ENCODE assay signal across 9 mouse cellular contexts in genomic region chr11:5836126-5836525, GRCm38 (mm10). TPM values are rescaled to one million over a fixed set of nuclear protein-coding genes. Genes with fewer than 3 reads are reported as not detected.
DNase-seq lines count a peak whose midpoint lies in the region; ATAC-seq and TF ChIP-seq lines count a peak whose summit lies in the region.
"Had no signal": no experiment of that assay in that cellular context is flagged by ENCODE, and none has a peak within 500 bp of the region (broad histone marks: within the 10 kb centered on the region; RNA-seq: fewer than 3 reads in every experiment).

No protein-coding gene starts in this region.

- no peaks in the 10 kb centered on the region for H3K4me1 ChIP-seq in kidney, adult 2 months (ENCODE audit: control insufficient read depth, insufficient read depth, low read length)
- no peaks in the 10 kb centered on the region; the same call in 1 of the 2 replicates for H3K4me1 ChIP-seq in kidney, embryonic 14.5 days (ENCODE audit: control insufficient read depth, insufficient read depth, low read length)
- peaks cover 3 to 7% of the 10 kb centered on the region in 2 experiments; a peak in 2 of 4 replicates for H3K4me1 ChIP-seq in MEL (ENCODE audit: control insufficient read depth in 1 of 2, insufficient read depth in 2 of 2, low read length in 2 of 2)
- H3K4me1 ChIP-seq in hindbrain, postnatal 0 days (ENCODE audit: insufficient read depth, low read length), result no peaks in the 10 kb centered on the region
- H3K4me1 ChIP-seq in heart, embryonic 11.5 days (ENCODE audit: control insufficient read depth, insufficient read depth, low read length), result 0 out of 2 replicates have a peak, but pooled peaks cover 3% of the 10 kb centered on the region

- H3K79me2 ChIP-seq in MEL (ENCODE audit: control insufficient read depth, insufficient read depth, low read length, poor library complexity), result peaks cover 2% of the 10 kb centered on the region; the same call in 1 of the 2 replicates

- H3K27ac ChIP-seq in kidney, adult 2 months (ENCODE audit: insufficient read depth, low read depth, low read length), result no peak overlapping the region
- H3K27ac ChIP-seq in kidney, embryonic 14.5 days (ENCODE audit: low read depth, low read length), result no peak overlapping the region
- no peak overlapping the region for H3K27ac ChIP-seq in MEL (ENCODE audit: control insufficient read depth, low read depth, low read length)
- H3K27ac ChIP-seq in hindbrain, postnatal 0 days, result no peak overlapping the region
- no peak overlapping the region for H3K27ac ChIP-seq in heart, embryonic 11.5 days (ENCODE audit: low read depth, low read length)
- H3K27ac ChIP-seq: embryonic facial prominence, embryonic 13.5 days had no signal

- 59% methylated on average over 1 of the region's 1 CpGs for WGBS in kidney, adult 2 months
- 50% methylated on average over 1 of the region's 1 CpGs for WGBS in kidney, embryonic 14.5 days
- 29% methylated on average over 1 of the region's 1 CpGs for WGBS in hindbrain, postnatal 0 days
- WGBS in heart, embryonic 11.5 days (ENCODE audit: insufficient replicate concordance), result 63% methylated on average over 1 of the region's 1 CpGs

- H3K4me2 ChIP-seq in kidney, embryonic 14.5 days (replicated peaks; ENCODE audit: low read depth, low read length), result no peak overlapping the region
- H3K4me2 ChIP-seq in hindbrain, postnatal 0 days (ENCODE audit: low read depth, low read length), result no peak overlapping the region
- no peak overlapping the region for H3K4me2 ChIP-seq in heart, embryonic 11.5 days

- no peak for ATAC-seq in kidney, embryonic 14.5 days (ENCODE audit: low FRiP score, low TSS enrichment)
- peak; percentile 47 for ATAC-seq in hindbrain, postnatal 0 days
- ATAC-seq in heart, embryonic 11.5 days (replicated peaks; ENCODE audit: insufficient number of reproducible peaks, low FRiP score, low TSS enrichment), result no peak

- H3K36me3 ChIP-seq in kidney, adult 2 months (ENCODE audit: control insufficient read depth, insufficient read depth, low read length), result no peaks in the 10 kb centered on the region
- peaks cover 23% of the 10 kb centered on the region; the same call in 1 of the 2 replicates for H3K36me3 ChIP-seq in kidney, embryonic 14.5 days (ENCODE audit: control insufficient read depth, insufficient read depth, low read length)
- peaks cover 5 to 7% of the 10 kb centered on the region in 2 experiments; a peak in 3 of 4 replicates for H3K36me3 ChIP-seq in MEL (ENCODE audit: control insufficient read depth in 1 of 2, insufficient read depth in 2 of 2, low read length in 2 of 2)
- peaks cover 12% of the 10 kb centered on the region for H3K36me3 ChIP-seq in hindbrain, postnatal 0 days (ENCODE audit: insufficient read depth, low read length)
- peaks cover 15% of the 10 kb centered on the region for H3K36me3 ChIP-seq in heart, embryonic 11.5 days (ENCODE audit: control insufficient read depth, insufficient read depth, low read length)

- peak; percentile 38 for DNase-seq in kidney, adult 2 months
- peak; percentile 25 to 27 for DNase-seq in B cell, adult 2 months
- no peak for DNase-seq in MEL (ENCODE audit: low read depth, low spot score)
- DNase-seq in hindbrain, postnatal 0 days (ENCODE audit: low spot score), result peak; percentile 67
- DNase-seq in urinary bladder, postnatal 25 days (ENCODE audit: low spot score), result no peak
- DNase-seq in ovary, postnatal 36 days (ENCODE audit: low spot score), result no peak

- H3K27me3 ChIP-seq in kidney, adult 2 months (replicated peaks; ENCODE audit: control insufficient read depth, insufficient read depth, low read length), result no peaks in the 10 kb centered on the region
- no peaks in the 10 kb centered on the region for H3K27me3 ChIP-seq in kidney, embryonic 14.5 days (ENCODE audit: control insufficient read depth, insufficient read depth, low read length)
- no peaks in the 10 kb centered on the region for H3K27me3 ChIP-seq in MEL (ENCODE audit: control insufficient read depth in 1 of 2, insufficient read depth in 2 of 2, low read length in 2 of 2)
- no peaks in the 10 kb centered on the region for H3K27me3 ChIP-seq in hindbrain, postnatal 0 days (ENCODE audit: insufficient read depth, low read length)
- H3K27me3 ChIP-seq in heart, embryonic 11.5 days (ENCODE audit: control insufficient read depth, insufficient read depth, low read length), result no peaks in the 10 kb centered on the region
- H3K27me3 ChIP-seq: embryonic facial prominence, embryonic 13.5 days had no signal

- TF ChIP-seq CTCF in kidney, adult 2 months (conservative IDR thresholded peaks at IDR 0.05; ENCODE audit: insufficient read depth, insufficient read length, low read depth, low read length), result peak; percentile 32; the same call in 1 of the 2 replicates
- peak in 2 of 3 experiments; percentile 15 to 30; a peak in 2 of 6 replicates for TF ChIP-seq CTCF in MEL (IDR thresholded peaks at IDR 0.05 in 2 of 3, conservative IDR thresholded peaks at IDR 0.05 in 1 of 3; ENCODE audit: control insufficient read depth in 1 of 3, insufficient read depth in 1 of 3, low read depth in 2 of 3, low read length in 3 of 3, poor library complexity in 1 of 3, severe bottlenecking in 1 of 3)
- peak; percentile 61 for TF ChIP-seq CTCF in hindbrain, postnatal 0 days (IDR thresholded peaks at IDR 0.05; ENCODE audit: low read depth)

- H3K9ac ChIP-seq in kidney, embryonic 14.5 days (ENCODE audit: low read depth, low read length), result no peak overlapping the region
- no peak overlapping the region for H3K9ac ChIP-seq in MEL (ENCODE audit: control insufficient read depth, low read depth, low read length, poor library complexity, severe bottlenecking)
- H3K9ac ChIP-seq in hindbrain, postnatal 0 days (replicated peaks; ENCODE audit: low read length), result 0 out of 2 replicates have a peak overlapping the region, but pooled peaks have one; percentile 21
- H3K9ac ChIP-seq in heart, embryonic 11.5 days (ENCODE audit: low read depth, low read length), result no peak overlapping the region
- H3K9ac ChIP-seq: embryonic facial prominence, embryonic 13.5 days had no signal

- TF ChIP-seq EP300 in MEL (IDR thresholded peaks at IDR 0.05; ENCODE audit: low read depth in 1 of 2, low read length in 2 of 2), result no peak

- no peak for TF ChIP-seq POLR2A in kidney, adult 2 months (IDR thresholded peaks at IDR 0.05; ENCODE audit: low read depth, low read length)
- no peak for TF ChIP-seq POLR2A in MEL (IDR thresholded peaks at IDR 0.05; ENCODE audit: control insufficient read depth in 1 of 2, insufficient read depth in 1 of 2, low read depth in 1 of 2, low read length in 2 of 2, poor library complexity in 1 of 2)

- no peak; the same call in none of the 2 replicates for TF ChIP-seq RAD21 in MEL (IDR thresholded peaks at IDR 0.05; ENCODE audit: low read depth, low read length)

- no peaks in the 10 kb centered on the region for H3K9me3 ChIP-seq in kidney, embryonic 14.5 days (ENCODE audit: control insufficient read depth, low read length)
- no peaks in the 10 kb centered on the region for H3K9me3 ChIP-seq in MEL (replicated peaks; ENCODE audit: insufficient read depth, low read length)
- no peaks in the 10 kb centered on the region for H3K9me3 ChIP-seq in hindbrain, postnatal 0 days (ENCODE audit: low read length)
- no peaks in the 10 kb centered on the region for H3K9me3 ChIP-seq in heart, embryonic 11.5 days (replicated peaks; ENCODE audit: control insufficient read depth, low read length)
- H3K9me3 ChIP-seq: embryonic facial prominence, embryonic 13.5 days had no signal

- no peak overlapping the region for H3K4me3 ChIP-seq in kidney, adult 2 months (ENCODE audit: insufficient read depth, low read depth, low read length)
- no peak overlapping the region for H3K4me3 ChIP-seq in kidney, embryonic 14.5 days (ENCODE audit: low read length)
- H3K4me3 ChIP-seq in MEL (ENCODE audit: control insufficient read depth in 1 of 2, insufficient read depth in 1 of 2, low read depth in 2 of 2, low read length in 2 of 2), result no peak overlapping the region
- H3K4me3 ChIP-seq in hindbrain, postnatal 0 days (ENCODE audit: low read length), result no peak overlapping the region
- H3K4me3 ChIP-seq in heart, embryonic 11.5 days (ENCODE audit: low read depth, low read length), result no peak overlapping the region
- H3K4me3 ChIP-seq: embryonic facial prominence, embryonic 13.5 days had no signal

RNA-seq across cellular contexts. Expression of gene Polm, which starts 1.7 kb away (rescaled TPM):
- 14.7 and 19.5 TPM in 2 replicates for polyA plus RNA-seq in kidney, adult 2 months (2012; rRNA removed)
- 6.6 and 9.1 TPM in 2 replicates for polyA plus RNA-seq in kidney, embryonic 14.5 days (2014; fragmentation: Nextera tagmentation; extraction: Ambion mirVana)
- 5.4 TPM in 2 replicates for total RNA-seq in MEL (2012; rRNA removed)
- 10 to 100 TPM in 1 of 2 experiments, not detected in 1; 18.3 TPM for polyA plus RNA-seq in MEL (2012; ENCODE audit: insufficient read depth in 1 of 2, insufficient read length in 2 of 2, low read depth in 1 of 2, low replicate concordance in 2 of 2, missing spikeins in 1 of 2)
- 4.9 and 14.7 TPM in 2 replicates for total RNA-seq in hindbrain, postnatal 0 days (2014; rRNA removed)
- polyA plus RNA-seq in hindbrain, postnatal 0 days (2015; fragmentation: Nextera tagmentation; extraction: Ambion mirVana), result 6.2 and 7.2 TPM in 2 replicates
- polyA plus RNA-seq in heart, embryonic 11.5 days (2014; fragmentation: Nextera tagmentation; extraction: Ambion mirVana), result 5.1 and 5.7 TPM in 2 replicates

RNA-seq across cellular contexts. Expression of gene Aebp1, which starts 25.6 kb away (rescaled TPM):
- 91.4 and 96.7 TPM in 2 replicates for polyA plus RNA-seq in kidney, adult 2 months (2012; rRNA removed)
- polyA plus RNA-seq in kidney, embryonic 14.5 days (2014; fragmentation: Nextera tagmentation; extraction: Ambion mirVana), result 16.7 and 30.7 TPM in 2 replicates
- not detected in 2 replicates for total RNA-seq in MEL (2012; rRNA removed)
- polyA plus RNA-seq in MEL (2012; ENCODE audit: insufficient read depth in 1 of 2, insufficient read length in 2 of 2, low read depth in 1 of 2, low replicate concordance in 2 of 2, missing spikeins in 1 of 2), result under 1 TPM in 1 of 2 experiments, not detected in 1; 0.10 TPM
- total RNA-seq in hindbrain, postnatal 0 days (2014; rRNA removed), result 21.2 and 24.9 TPM in 2 replicates
- polyA plus RNA-seq in hindbrain, postnatal 0 days (2015; fragmentation: Nextera tagmentation; extraction: Ambion mirVana), result 30.6 and 33.3 TPM in 2 replicates
- polyA plus RNA-seq in heart, embryonic 11.5 days (2014; fragmentation: Nextera tagmentation; extraction: Ambion mirVana), result 21.4 and 27.7 TPM in 2 replicates

RNA-seq across cellular contexts. Expression of gene Pgam2, which starts 32.6 kb away (rescaled TPM):
- 113 and 157 TPM in 2 replicates for polyA plus RNA-seq in kidney, adult 2 months (2012; rRNA removed)
- polyA plus RNA-seq in kidney, embryonic 14.5 days (2014; fragmentation: Nextera tagmentation; extraction: Ambion mirVana), result 3.3 and 4.4 TPM in 2 replicates
- 0.33 and 0.58 TPM in 2 replicates for total RNA-seq in MEL (2012; rRNA removed)
- polyA plus RNA-seq in MEL (2012; ENCODE audit: insufficient read depth in 1 of 2, insufficient read length in 2 of 2, low read depth in 1 of 2, low replicate concordance in 2 of 2, missing spikeins in 1 of 2), result 1 to 10 TPM in 1 of 2 experiments, not detected in 1; 1.8 TPM
- total RNA-seq in hindbrain, postnatal 0 days (2014; rRNA removed), result 1.4 and 2.0 TPM in 2 replicates
- 2.8 and 3.4 TPM in 2 replicates for polyA plus RNA-seq in hindbrain, postnatal 0 days (2015; fragmentation: Nextera tagmentation; extraction: Ambion mirVana)
- polyA plus RNA-seq in heart, embryonic 11.5 days (2014; fragmentation: Nextera tagmentation; extraction: Ambion mirVana), result 761 and 811 TPM in 2 replicates

RNA-seq across cellular contexts. Expression of gene Pold2, which starts 42.0 kb away (rescaled TPM):
- polyA plus RNA-seq in kidney, adult 2 months (2012; rRNA removed), result 50.2 and 70.7 TPM in 2 replicates
- 116 and 128 TPM in 2 replicates for polyA plus RNA-seq in kidney, embryonic 14.5 days (2014; fragmentation: Nextera tagmentation; extraction: Ambion mirVana)
- total RNA-seq in MEL (2012; rRNA removed), result 285 and 366 TPM in 2 replicates
- 100 to 1,000 TPM in 1 of 2 experiments, not detected in 1; 261 TPM for polyA plus RNA-seq in MEL (2012; ENCODE audit: insufficient read depth in 1 of 2, insufficient read length in 2 of 2, low read depth in 1 of 2, low replicate concordance in 2 of 2, missing spikeins in 1 of 2)
- total RNA-seq in hindbrain, postnatal 0 days (2014; rRNA removed), result 32.9 and 36.6 TPM in 2 replicates
- polyA plus RNA-seq in hindbrain, postnatal 0 days (2015; fragmentation: Nextera tagmentation; extraction: Ambion mirVana), result 49.5 and 51.6 TPM in 2 replicates
- 86.8 and 95.2 TPM in 2 replicates for polyA plus RNA-seq in heart, embryonic 11.5 days (2014; fragmentation: Nextera tagmentation; extraction: Ambion mirVana)

RNA-seq across cellular contexts. Expression of gene Dbnl, which starts 47.8 kb away (rescaled TPM):
- 49.6 and 52.5 TPM in 2 replicates for polyA plus RNA-seq in kidney, adult 2 months (2012; rRNA removed)
- polyA plus RNA-seq in kidney, embryonic 14.5 days (2014; fragmentation: Nextera tagmentation; extraction: Ambion mirVana), result 93.7 and 113 TPM in 2 replicates
- total RNA-seq in MEL (2012; rRNA removed), result 73.5 and 76.4 TPM in 2 replicates
- polyA plus RNA-seq in MEL (2012; ENCODE audit: insufficient read depth in 1 of 2, insufficient read length in 2 of 2, low read depth in 1 of 2, low replicate concordance in 2 of 2, missing spikeins in 1 of 2), result 100 to 1,000 TPM in 1 of 2 experiments, not detected in 1; 149 TPM
- 74.3 and 81.7 TPM in 2 replicates for total RNA-seq in hindbrain, postnatal 0 days (2014; rRNA removed)
- 122 and 123 TPM in 2 replicates for polyA plus RNA-seq in hindbrain, postnatal 0 days (2015; fragmentation: Nextera tagmentation; extraction: Ambion mirVana)
- 88.3 and 90.3 TPM in 2 replicates for polyA plus RNA-seq in heart, embryonic 11.5 days (2014; fragmentation: Nextera tagmentation; extraction: Ambion mirVana)

Comparison
In these comparisons a context has a peak if more than half of its experiments do, and no peak if none do; other contexts are left out.
1. RNA of gene Pgam2, which starts 32.6 kb away (polyA plus RNA-seq): 761 to 811 TPM in heart, embryonic 11.5 days and 113 to 157 TPM in kidney, adult 2 months; 3.3 to 4.4 TPM in kidney, embryonic 14.5 days, 2.8 to 3.4 TPM in hindbrain, postnatal 0 days and 1.8 TPM in MEL; every median in the first group is over 10 times any median in the second.
2. DNase-seq: peak in kidney, adult 2 months (single experiment), B cell, adult 2 months (2 of 2) and hindbrain, postnatal 0 days (single experiment); none in MEL (single experiment), urinary bladder, postnatal 25 days (single experiment) and ovary, postnatal 36 days (single experiment).
3. RNA of gene Aebp1, which starts 25.6 kb away (polyA plus RNA-seq): 91.4 to 96.7 TPM in kidney, adult 2 months, 30.6 to 33.3 TPM in hindbrain, postnatal 0 days, 16.7 to 30.7 TPM in kidney, embryonic 14.5 days and 21.4 to 27.7 TPM in heart, embryonic 11.5 days; 0.10 TPM in MEL; every median in the first group is over 10 times any median in the second.
4. Peak in every context shown above with its lines, with median percentiles within 50 percentile points of each other: CTCF ChIP-seq.